Mouse (Mus musculus): ENCODE data around the gene Nbeal2. TPM values are rescaled to one million over a fixed set of nuclear protein-coding genes. Genes with fewer than 3 reads are reported as not detected.
A peak's percentile ranks its signal among the peaks of the same experiment; 100 is the strongest.

Nbeal2 gene
- total RNA-seq, 2 experiments from 2014 or later: 3.6 to 3.7 TPM

DNA sequence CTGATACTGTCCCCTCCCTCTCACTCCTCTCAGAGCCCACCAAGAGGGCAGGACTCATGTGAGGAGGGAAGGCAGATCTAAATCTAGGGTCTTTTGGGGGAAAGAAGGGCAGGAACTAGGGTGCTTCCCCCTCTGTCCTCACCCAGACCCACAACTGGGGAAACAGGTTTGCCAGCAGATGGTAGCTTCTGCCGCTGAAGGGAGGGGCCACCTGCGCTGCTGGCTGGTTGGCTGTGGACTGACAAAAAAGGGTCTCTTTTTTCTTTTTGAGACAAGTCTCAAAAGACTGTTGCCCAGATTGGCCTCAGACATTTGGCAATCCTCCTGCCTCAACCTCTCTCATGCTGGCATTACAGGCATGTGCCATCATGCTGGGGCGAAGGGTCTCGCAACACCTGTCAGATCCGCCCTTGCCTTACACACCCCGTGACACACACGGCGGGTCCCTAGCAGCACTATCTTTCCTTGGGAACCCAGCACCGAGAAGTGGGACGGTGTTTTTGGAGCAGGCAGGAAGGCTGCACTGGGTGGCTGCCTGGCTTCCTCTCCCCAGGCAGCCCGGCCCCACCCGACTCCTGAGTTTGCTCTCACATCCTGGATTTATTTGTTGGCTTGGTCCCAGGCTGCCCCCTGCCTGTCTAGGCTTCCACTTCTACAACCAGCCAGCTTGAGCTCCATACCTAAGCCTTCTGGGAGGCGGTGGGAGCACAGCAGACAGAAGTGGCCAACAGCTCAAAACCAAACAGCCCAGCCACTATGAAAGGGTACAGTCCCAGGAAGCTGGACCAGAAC, 1.8 kb downstream of the Nbeal2 start:
- no peak for DNase-seq (ENCODE audit: low spot score)

DNA sequence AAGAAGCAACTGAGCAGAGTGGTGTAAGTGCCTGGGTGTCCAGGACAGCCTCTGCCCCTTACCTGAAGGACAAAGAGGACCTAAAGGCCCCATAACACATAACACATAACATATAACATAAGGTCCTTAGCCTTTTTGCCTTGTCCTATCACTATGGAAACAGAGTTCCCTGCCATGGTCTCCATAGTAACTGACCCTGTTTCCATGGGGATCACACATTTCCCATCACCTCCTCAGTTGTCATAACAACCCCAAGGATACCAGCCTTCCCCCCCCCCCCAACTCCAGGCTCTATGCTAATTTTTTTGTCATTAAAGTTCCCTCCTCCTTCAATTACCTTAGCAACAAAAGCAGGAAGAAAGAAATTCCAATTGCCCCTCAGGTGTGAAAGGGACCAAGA, 4.2 kb downstream of the Nbeal2 start:
- no peak for DNase-seq (ENCODE audit: low spot score)

DNA sequence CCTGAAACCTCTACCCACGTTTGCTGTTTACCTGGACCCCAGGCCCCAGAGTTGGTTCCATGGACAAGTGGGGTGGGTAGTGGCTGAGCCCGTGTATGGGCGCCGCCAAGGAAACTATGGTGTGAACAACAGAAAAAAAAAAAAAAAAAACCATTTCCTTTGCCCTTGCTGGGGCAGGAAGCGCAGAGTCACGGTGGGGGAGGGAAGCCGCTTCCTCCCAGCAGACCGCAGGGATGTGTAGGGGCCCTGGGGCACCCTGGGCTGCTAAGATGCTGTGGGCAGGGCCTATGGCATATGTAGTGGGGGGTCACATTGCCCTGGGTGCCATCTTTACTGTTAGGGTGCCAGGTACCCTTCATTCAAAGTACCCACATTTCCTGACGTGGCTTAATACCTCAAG, 8.7 kb downstream of the Nbeal2 start:
- DNase-seq (ENCODE audit: low spot score): no peak

GRCm38 (mm10) chr9:110644295-110644694, 9.7 kb downstream of the Nbeal2 start:
- DNase-seq (ENCODE audit: low spot score): no peak

DNA sequence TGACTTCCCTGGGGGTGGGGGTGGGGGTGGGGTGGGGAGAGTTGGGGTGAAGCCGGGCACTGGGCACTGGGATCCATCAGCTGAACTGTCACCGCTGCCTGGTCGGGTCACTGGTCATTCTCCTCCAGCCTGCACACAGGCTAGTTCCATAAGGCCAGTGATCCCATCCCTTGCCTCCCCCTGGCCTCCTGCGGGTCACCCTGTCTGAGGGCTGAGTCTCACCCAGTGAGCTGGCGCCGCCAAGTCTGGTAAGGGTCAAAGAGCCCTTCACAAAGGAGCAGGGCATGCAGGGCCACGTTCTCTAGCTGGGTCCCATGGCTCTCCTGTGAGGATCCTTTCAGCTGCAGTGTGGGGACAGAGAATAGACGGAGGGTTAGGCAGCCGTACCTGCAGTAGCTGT, 10.2 kb downstream of the Nbeal2 start:
- DNase-seq (ENCODE audit: low spot score): no peak

DNA sequence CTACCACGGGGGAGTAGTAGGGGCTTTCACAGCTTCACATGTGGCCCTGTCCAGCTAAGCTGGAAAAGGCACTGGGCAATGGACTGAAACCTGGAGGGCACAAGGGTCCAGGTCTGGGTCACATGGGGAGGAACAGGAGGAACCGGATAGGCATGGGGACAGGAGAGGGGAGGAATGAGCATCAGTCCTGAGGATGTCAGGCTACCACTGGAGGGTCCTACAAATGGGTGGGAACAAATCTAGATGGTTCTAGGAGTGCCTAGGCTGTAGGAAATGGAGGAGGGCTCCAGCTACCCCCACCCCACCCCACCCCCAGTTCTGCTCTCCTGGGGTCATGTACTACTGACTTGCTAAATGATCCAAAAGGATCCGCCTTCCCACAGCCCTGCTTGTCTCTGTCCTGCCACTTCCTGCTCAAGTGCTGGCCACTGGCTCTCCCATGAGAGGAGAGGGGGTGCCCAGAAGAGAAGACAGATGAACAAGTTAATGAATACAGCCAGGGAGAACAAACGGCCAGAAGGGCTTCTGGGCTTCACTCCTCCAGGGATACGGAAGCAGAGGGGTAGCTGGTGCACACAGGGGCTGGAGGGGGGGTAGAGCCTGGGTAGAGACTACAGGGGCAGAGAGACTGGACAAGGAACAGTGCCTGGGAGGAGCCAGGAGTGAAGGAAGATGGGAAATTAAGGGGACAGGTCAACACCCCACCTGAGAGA, 11.0 kb downstream of the Nbeal2 start:
- no peak for DNase-seq (ENCODE audit: low spot score)

DNA sequence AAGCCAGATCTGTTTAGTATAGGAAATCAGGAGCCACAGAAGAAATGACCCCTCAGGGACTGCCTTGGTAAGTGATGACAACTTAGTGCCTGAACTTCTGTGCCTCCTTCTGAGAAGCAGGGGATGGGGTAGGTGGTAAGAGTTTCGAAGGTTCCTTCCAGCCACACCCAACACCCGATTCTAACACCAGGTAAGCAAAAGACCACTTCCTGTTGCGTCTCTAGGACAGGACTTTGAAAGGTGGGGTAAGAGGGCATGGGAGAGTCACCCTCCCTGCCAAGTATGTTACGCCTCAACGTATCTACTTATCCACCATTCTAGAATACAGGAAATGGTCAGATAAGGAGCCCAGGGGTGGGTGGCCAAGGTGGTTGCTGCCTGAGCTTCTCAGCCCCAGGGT, 13.0 kb downstream of the Nbeal2 start:
- no peak for DNase-seq (ENCODE audit: low spot score)

GRCm38 (mm10) chr9:110638611-110639021, 15.3 kb downstream of the Nbeal2 start:
- DNase-seq (ENCODE audit: low spot score): no peak

- DNase-seq (ENCODE audit: low spot score): peak; percentile 86
Observed at GRCm38 (mm10) chr9:110635225-110635624, 18.7 kb downstream of the Nbeal2 start.

DNA sequence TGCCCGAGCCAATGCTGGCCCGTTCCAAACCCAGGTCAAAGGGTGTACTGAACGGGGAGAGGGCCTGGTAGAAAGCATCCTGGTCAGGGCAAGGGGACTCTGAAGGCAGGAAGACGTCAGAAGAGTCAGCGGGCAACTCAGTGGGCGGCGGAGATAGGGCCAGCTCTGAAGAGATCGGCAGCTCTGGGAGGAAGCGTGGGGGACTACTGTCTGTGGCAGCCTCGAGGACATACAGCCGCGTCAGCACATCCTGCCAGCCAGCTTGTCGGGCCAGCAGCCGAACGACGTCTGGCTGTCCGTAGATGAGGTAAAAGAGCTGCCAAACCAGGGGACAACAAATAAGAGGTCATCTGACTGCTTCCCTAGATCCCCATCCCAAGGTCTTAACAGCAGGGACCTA, 20.1 kb downstream of the Nbeal2 start:
- DNase-seq (ENCODE audit: low spot score): no peak

DNA sequence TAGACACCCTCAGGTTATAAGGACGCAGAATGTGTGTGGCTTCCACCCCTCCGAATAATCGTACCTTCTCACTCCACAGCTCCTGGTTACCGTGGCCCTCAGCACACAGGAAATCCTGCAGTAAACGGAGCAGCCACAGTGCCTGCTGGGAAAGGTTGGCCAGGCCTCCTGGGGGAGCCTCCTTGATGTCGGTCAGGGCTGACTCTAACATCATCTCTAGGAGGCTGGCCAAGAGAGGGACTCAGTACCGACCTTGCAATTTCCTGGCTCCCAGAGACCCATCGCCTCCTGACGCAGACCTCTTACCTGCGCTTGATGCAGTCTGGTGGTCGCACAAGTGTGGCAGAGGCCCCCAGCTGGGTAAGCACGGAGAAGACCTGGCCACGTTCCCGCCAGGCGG, 21.3 kb downstream of the Nbeal2 start:
- no peak for DNase-seq (ENCODE audit: low spot score)

DNA sequence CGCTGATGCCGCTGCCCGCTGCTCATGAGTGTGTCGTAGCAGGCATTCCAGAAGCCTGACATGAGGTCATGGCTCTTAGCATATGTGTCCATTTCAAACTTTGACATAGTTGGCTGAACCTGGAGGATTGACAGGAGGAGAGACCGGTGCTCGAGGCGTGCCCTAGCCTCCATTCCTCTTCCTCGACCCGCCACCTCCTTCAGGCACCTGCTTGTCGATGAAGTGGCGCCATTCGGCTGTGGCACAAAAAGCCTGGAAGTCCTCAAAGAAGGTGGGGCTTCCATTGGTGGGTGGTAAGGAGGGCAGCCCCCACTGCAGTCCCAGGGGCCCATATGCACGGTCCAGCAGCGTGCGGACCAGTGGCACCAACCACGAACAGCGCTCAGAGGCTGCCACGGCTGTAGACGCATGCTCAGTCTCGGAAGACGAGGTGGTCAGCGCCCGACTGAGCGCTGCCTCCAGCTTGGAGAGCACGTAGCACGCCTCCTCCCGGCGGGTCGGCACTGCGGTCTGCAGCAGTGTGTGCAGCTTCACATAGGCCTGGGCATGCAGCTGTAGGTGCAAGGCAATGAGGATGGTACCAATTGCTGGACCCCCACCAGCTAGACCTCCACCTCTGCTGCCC, 22.2 kb downstream of the Nbeal2 start:
- no peak for DNase-seq (ENCODE audit: low spot score)

DNA sequence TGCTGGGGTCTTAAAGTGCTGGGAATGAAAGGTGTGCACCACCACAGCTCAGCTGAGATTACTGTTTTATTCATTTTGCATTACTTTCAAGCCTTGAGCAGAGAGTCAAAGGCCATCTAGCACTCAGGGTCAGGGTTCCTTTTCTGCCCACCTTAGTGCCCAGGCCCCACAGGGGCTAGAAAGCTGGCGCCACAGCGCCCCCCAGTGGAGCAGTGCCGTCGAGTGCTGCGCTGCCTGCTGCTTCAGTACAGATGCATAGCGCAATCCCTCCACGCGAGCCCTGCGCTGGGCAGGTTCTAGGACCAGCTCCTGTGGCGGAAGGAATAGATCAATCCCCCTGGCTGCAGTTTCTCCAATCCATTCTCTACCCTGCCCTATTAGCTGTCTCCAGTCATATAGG, 22.8 kb downstream of the Nbeal2 start:
- DNase-seq (ENCODE audit: low spot score): peak; percentile 47

DNA sequence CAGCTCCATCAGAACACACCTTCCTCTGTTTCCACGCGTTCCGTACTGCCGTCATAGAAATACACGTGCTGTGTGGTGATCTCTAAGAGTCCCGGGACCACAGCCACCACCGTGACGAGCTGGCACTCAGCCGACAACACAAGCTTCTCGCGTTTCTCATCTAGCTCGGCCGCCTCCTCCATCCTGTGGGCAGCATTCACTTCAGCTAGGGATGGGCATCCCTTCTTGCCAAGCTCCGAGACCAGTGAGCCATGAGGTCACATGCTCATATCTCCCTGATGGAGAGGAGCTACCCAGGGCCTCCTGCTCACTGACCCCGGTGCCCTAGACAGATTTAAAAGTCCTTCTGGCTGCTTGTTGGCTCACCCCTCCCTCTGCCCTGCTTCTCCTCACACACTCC, 23.8 kb downstream of the Nbeal2 start:
- DNase-seq (ENCODE audit: low spot score): no peak

DNA sequence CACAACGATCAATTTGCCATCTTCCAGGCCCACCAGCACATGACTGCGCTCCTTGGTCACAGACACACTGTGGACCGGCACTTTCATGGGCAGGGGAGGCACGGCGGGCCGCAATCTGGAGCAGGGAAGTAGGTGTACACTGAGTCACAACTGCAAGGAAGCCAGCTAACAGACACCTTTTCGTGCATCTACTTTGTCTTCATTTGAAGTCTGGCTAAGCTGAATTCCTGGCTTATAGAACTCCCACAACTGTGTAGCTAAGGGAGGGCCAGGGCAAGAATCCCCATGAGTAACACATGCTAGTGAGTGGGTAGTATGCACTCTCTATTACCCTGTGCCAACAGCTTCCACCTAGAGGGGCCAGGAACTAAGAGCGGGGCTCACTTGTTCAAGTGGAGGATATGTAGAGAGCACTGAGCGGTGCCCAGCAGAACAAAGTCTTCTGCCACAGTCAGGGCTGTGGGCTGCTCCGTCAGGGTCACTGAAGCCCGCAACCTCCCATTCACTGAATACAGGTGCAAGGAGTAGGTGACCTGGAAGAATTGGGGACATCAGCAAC, 28.5 kb downstream of the Nbeal2 start:
- no peak for DNase-seq (ENCODE audit: low spot score)

GRCm38 (mm10) chr9:110624361-110625166, 29.4 kb downstream of the Nbeal2 start, which contains the start of gene Nradd:
Nradd (minus strand) TSS chr9:110624452.
- peak; percentile 88 for DNase-seq (ENCODE audit: low spot score)

DNA sequence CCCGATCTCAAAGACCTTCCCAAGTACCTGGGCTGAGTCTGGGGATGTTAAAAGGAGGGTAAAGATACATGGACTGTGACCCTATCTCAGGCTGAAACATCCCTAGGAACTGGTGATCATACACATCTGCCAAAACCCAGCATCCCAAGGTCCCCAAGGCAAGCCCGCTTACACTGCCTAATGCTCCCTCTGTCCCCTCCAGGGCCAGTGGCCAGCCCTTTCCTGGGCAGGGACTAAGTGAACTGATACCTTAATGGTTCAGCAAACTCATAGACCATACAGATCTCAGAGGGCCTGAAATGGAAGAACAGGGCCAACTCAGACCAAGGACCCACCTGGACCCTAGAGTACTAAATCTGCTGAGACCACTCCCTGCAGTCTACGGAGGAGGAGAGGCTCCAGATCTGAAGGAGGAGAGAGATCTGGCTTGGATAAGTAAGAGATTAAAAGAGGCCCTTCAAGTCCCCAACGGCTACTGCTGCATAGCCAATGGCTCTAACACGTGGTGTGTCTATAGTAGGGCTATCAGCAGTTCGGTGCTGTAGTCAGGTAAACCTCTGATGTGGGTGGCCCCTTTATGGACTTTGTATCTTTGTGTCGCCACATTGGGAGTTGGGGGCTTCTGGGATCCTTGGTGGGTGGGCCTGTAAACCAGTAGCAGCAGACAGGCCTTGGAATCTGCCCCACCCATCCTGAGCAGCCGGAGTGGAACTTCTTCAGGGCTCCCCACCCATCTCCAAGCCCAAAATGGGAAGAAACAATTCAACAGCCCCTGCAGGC, 30.4 kb downstream of the Nbeal2 start:
- no peak for DNase-seq (ENCODE audit: low spot score)

GRCm38 (mm10) chr9:110622621-110623219, 31.2 kb downstream of the Nbeal2 start:
- no peak for DNase-seq (ENCODE audit: low spot score)

DNA sequence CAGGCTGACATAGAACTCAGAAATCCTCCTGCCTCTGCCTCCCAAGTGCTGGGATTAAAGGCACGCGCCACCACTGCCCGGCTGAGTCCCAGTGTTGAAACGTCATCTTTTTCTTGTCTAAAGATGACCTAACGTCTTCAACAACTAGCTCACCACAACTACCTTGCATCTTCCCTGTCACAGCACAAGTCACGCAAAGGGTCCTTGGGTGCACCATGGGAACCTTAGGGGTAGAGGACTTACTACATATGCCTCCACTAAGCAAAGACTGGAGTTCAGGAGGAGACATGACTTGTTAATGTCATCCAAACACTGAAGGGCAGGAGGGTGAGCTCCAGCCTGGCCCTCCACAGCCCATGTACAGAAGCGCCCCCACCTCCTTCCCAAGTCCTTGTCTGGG, 33.3 kb downstream of the Nbeal2 start:
- no peak for DNase-seq (ENCODE audit: low spot score)

GRCm38 (mm10) chr9:110620180-110620579, 33.8 kb downstream of the Nbeal2 start:
- DNase-seq (ENCODE audit: low spot score): no peak

Data from gastrocnemius, adult 18-20 months (tissue).